Mouse (Mus musculus): ENCODE data around the gene Gadd45gip1.

Gene Gadd45gip1

GRCm38 (mm10) chr8:84847684-84848435 is 16.5 kb downstream of the Gadd45gip1 start:
- DNase-seq (ENCODE audit: low read depth in 2 of 2, low spot score in 2 of 2): peak in 1 of 2 experiments; percentile 29

GRCm38 (mm10) chr8:84856434-84856833 is 25.1 kb downstream of the Gadd45gip1 start:
- DNase-seq (ENCODE audit: low read depth in 2 of 2, low spot score in 2 of 2): no peak

GRCm38 (mm10) chr8:84856864-84857441 is 25.6 kb downstream of the Gadd45gip1 start, which contains the start of gene Farsa:
Gene Farsa, plus strand, starts transcription at chr8:84856989.
- peak; percentile 83 to 87 for DNase-seq (ENCODE audit: low read depth in 2 of 2, low spot score in 2 of 2)

DNA sequence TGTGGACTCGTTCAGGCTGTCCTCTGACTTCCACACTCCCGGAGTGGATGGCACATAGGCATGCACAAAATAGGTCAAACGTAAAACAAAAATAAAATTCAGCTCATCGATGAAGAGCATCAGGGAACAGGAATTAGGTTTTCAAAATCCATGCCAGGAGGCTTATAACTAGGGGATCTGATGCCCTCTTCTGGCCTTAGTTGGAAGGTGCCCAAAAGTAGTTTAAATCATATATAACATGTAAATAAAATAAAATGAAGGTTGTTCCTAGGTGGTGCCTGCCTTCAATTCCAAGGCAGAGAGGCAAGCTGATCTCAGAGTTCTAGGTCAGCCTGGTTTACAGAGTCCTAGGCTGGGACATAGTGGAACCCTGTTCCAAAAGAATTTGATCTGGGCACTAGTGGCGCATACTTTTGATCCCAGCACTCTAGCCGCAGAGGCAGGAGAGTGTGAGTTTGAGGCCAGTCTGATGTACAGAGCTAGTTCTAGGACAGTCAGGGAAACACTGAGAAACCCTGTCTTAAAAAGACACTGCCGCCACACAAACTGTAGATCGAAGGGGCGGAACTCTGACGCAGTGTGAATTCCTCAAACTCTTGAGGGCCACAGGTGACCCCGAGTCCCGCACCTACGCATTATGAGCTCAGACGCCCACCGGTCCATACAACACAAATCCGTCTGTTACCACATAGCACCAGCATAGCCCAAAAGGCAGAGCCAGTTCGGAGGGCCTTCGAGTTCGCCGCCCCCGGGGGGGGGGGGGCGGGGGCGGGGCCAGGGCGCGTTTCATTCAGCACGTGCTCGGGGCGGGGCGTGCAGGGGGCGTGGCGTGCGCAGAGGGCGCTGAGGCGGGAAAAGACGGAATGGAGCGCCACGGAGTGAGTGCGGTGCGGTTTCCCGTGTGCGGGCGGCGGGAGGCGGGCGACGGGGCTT is 40.3 kb downstream of the Gadd45gip1 start, which contains the start of gene Syce2:
Gene Syce2 (plus strand): TSS at position 736 of the 933 bp plus-strand sequence.
- peak; percentile 66 to 80 for DNase-seq (ENCODE audit: low read depth in 2 of 2, low spot score in 2 of 2)

DNA sequence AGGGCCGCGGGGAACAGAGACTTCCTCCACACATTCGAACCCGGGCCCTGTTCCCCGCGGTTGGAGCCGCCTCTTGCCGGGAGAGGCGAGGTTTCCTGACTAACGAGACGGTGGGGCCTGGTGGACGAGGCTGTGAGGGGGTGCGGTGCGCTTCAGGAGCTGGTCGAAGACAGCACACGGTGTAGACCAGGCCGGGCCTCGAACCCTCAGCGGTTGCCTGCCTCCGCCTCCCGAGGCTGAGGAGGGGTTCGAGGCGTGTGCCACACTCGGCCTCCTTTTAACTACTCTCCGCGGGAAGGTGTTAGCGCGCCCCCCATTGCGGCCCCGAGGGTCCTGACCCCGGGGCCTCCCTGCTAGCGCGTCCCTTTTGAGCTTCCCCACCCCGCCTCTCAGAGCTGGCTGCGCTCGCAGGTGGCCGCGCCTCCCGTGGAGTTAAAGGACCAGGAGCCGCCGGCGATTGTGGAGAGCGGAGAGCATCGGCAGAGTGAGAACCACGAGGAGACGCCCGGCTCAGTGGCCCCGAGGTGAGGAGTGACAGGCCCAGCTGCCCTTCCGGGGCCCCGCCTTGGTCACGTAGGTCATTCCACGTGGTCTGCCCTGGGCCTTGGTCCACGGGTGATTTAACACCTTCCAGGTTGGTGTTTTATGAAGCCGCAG is 41.1 kb downstream of the Gadd45gip1 start:
- DNase-seq (ENCODE audit: low read depth in 2 of 2, low spot score in 2 of 2): peak in 1 of 2 experiments; percentile 6

GRCm38 (mm10) chr8:84873016-84873415 is 41.7 kb downstream of the Gadd45gip1 start:
- no peak for DNase-seq (ENCODE audit: low read depth in 2 of 2, low spot score in 2 of 2)

DNA sequence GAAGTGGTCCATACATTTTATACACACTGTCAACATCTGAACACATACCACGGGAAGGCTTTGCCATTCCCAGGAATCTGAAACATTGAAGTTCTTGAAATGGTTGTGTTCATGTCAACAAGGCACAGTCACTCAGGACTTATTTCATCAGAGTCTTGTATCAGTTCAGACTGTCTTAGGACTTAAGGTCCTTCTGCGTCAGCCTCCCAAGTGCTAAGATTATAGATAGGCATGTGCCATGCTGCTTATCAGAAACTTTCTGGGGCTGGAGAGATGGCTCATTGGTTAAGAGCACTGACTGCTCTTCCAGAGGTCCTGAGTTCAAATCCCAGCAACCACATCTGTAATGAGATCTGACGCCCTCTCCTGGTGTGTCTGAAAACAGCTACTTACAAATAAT is 43.0 kb downstream of the Gadd45gip1 start:
- no peak for DNase-seq (ENCODE audit: low read depth in 2 of 2, low spot score in 2 of 2)

DNA sequence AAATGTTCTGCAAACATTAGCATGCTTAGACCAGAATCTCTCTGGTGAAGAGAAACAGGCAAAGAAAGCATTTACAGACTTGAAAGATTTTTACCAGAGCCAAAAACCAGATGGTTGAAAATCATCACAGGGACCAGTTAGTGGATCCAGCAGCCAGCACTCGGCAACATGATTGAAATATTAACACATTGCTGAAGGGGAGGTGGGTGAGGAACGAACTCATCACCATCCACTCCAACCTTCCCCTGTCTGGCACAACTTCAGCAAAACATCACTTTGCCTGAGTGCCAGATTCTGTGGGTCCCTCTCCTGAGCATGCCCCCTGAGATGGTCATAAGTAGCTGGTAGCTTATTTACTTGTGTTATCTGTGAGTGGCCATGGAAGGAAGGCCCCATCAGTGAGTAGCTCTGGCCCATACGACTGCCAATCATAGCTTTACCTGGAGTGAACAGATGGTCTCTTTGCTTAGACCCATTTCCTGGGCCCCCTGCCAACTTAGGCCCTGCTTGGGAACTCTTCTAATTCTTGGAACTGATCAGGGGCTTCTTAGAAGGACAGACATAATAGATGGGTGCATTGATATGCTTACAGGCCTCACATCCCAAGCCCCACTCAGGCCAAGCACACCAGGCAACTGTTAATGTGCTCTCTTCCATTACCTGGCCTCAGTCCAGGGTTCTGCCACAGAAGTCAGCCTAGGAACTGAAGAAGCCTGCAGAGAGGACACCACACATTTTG is 46.1 kb downstream of the Gadd45gip1 start:
- no peak for DNase-seq (ENCODE audit: low read depth in 2 of 2, low spot score in 2 of 2)

DNA sequence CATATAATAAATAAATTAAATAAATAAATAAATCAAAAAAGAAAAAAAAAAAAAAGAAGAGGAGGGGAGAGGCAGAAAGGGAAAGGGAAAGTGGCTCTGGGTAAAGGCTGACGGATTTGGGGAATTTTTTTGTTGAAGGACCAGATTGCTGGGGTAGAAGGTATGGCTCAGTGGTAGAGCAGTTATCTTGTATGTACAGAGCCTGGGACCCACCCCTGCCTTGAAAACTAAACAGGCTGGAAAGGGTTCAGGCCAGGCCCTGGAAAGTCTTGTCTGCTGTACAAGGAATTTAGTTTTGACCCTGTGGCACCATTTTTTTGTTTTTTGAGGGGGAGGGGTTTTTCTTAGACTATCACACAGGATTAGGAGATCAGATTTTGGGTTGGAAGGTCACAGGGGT is 47.6 kb downstream of the Gadd45gip1 start:
- DNase-seq (ENCODE audit: low read depth in 2 of 2, low spot score in 2 of 2): no peak

DNA sequence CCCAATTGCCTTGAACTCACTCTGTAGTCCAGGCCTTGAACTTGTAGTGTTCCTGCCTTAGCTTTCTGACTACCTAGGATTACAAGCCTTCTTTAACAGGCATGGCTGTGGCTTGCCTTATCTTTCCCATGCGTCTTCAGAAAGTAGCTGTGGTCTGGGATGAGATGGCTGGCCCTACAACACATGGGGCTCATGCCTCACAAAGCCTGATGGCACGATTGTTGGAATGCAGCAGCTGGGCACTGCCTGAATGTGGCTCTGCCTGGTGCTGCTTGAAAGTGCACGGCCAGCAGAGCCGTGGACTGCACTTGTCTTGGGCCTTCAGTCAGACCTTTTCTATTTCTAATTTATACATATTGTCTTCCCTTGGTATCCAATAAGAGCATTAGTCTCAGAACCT is 53.4 kb downstream of the Gadd45gip1 start:
- no peak for DNase-seq (ENCODE audit: low read depth in 2 of 2, low spot score in 2 of 2)

Data from CD8-positive naive resting alpha-beta T cell, adult 2 months (primary cell).